In genomic region chr2:30356266-30356665, GRCm38 (mm10) we compare ENCODE assay signal across 17 mouse cellular contexts. TPM values are rescaled to one million over a fixed set of nuclear protein-coding genes. Genes with fewer than 3 reads are reported as not detected.
DNase-seq lines count a peak whose midpoint lies in the region; ATAC-seq lines count a peak whose summit lies in the region.
"Had no signal": no experiment of that assay in that cellular context is flagged by ENCODE, and none has a peak within 500 bp of the region (broad histone marks: within the 10 kb centered on the region; RNA-seq: fewer than 3 reads in every experiment).

No protein-coding gene starts in this region.

- H3K9ac ChIP-seq in heart, embryonic 16.5 days (ENCODE audit: low read length), result peak overlapping the region; percentile 45; the same call in 1 of the 2 replicates
- H3K9ac ChIP-seq in stomach, embryonic 14.5 days (replicated peaks; ENCODE audit: low read depth, low read length), result no peak overlapping the region
- no peak overlapping the region for H3K9ac ChIP-seq in liver, embryonic 12.5 days
- H3K9ac ChIP-seq: lung, embryonic 14.5 days had no signal

- no peaks in the 10 kb centered on the region for H3K9me3 ChIP-seq in heart, embryonic 16.5 days (replicated peaks; ENCODE audit: control insufficient read depth, low read length)
- H3K9me3 ChIP-seq in megakaryocyte, embryonic 14.5 days, result no peaks in the 10 kb centered on the region
- no peaks in the 10 kb centered on the region for H3K9me3 ChIP-seq in stomach, embryonic 14.5 days (ENCODE audit: control insufficient read depth, low read depth, low read length)
- no peaks in the 10 kb centered on the region for H3K9me3 ChIP-seq in liver, embryonic 12.5 days (replicated peaks)
- H3K9me3 ChIP-seq: limb, embryonic 12.5 days; midbrain, embryonic 12.5 days; neural tube, embryonic 12.5 days had no signal

- no peaks in the 10 kb centered on the region for H3K27me3 ChIP-seq in heart, embryonic 16.5 days (ENCODE audit: control insufficient read depth, insufficient read depth, low read length)
- no peaks in the 10 kb centered on the region for H3K27me3 ChIP-seq in megakaryocyte, embryonic 14.5 days (replicated peaks)
- H3K27me3 ChIP-seq in stomach, embryonic 14.5 days (ENCODE audit: control insufficient read depth, insufficient read depth, low read length), result no peaks in the 10 kb centered on the region
- no peaks in the 10 kb centered on the region for H3K27me3 ChIP-seq in liver, embryonic 12.5 days (replicated peaks)
- H3K27me3 ChIP-seq: limb, embryonic 12.5 days; midbrain, embryonic 12.5 days; neural tube, embryonic 12.5 days had no signal

- peaks cover 16% of the 10 kb centered on the region for H3K36me3 ChIP-seq in heart, embryonic 16.5 days (ENCODE audit: control insufficient read depth, insufficient read depth)
- H3K36me3 ChIP-seq in megakaryocyte, embryonic 14.5 days (replicated peaks; ENCODE audit: low read length), result peaks cover 58% of the 10 kb centered on the region
- H3K36me3 ChIP-seq in stomach, embryonic 14.5 days (ENCODE audit: control insufficient read depth, insufficient read depth, low read length), result peaks cover 17% of the 10 kb centered on the region; the same call in 1 of the 2 replicates
- H3K36me3 ChIP-seq in liver, embryonic 12.5 days, result peaks cover 27% of the 10 kb centered on the region

- H3K4me3 ChIP-seq in heart, embryonic 16.5 days (ENCODE audit: low read length), result no peak overlapping the region
- peak overlapping the region; percentile 28 for H3K4me3 ChIP-seq in megakaryocyte, embryonic 14.5 days (replicated peaks)
- no peak overlapping the region for H3K4me3 ChIP-seq in stomach, embryonic 14.5 days (ENCODE audit: low read depth, low read length)
- no peak overlapping the region for H3K4me3 ChIP-seq in liver, embryonic 12.5 days
- H3K4me3 ChIP-seq: limb, embryonic 12.5 days; midbrain, embryonic 12.5 days; neural tube, embryonic 12.5 days had no signal

- ATAC-seq in heart, embryonic 16.5 days (replicated peaks; ENCODE audit: extremely low read depth, insufficient read depth, low FRiP score), result no peak
- no peak for ATAC-seq in megakaryocyte, adult 5-6 weeks (ENCODE audit: poor library complexity, severe bottlenecking)
- no peak for ATAC-seq in stomach, embryonic 14.5 days (ENCODE audit: insufficient number of reproducible peaks, insufficient read depth, low FRiP score, low read depth)
- ATAC-seq in liver, embryonic 12.5 days, result no peak

- DNase-seq in adrenal gland, postnatal 36 days, result peak; percentile 42 to 50
- no peak for DNase-seq in adrenal gland, postnatal 10 days
- no peak for DNase-seq in heart, postnatal 36 days
- DNase-seq: B cell, adult 2 months; gastrocnemius, postnatal 36 days; kidney, postnatal 10 days; lung, embryonic 14.5 days; right cerebral cortex, adult 18-20 months; thymus, postnatal 36 days had no signal

- H3K4me2 ChIP-seq in heart, embryonic 16.5 days (ENCODE audit: low read depth, low read length), result no peak overlapping the region
- H3K4me2 ChIP-seq in stomach, embryonic 14.5 days (replicated peaks; ENCODE audit: low read depth, low read length), result 0 out of 2 replicates have a peak overlapping the region, but pooled peaks have one; percentile 14
- H3K4me2 ChIP-seq in liver, embryonic 12.5 days, result no peak overlapping the region
- H3K4me2 ChIP-seq: limb, embryonic 12.5 days; lung, embryonic 14.5 days; neural tube, embryonic 12.5 days had no signal

- H3K4me1 ChIP-seq in heart, embryonic 16.5 days (ENCODE audit: control insufficient read depth, insufficient read depth, low read length), result peaks cover 28% of the 10 kb centered on the region
- H3K4me1 ChIP-seq in megakaryocyte, embryonic 14.5 days, result peaks cover 60% of the 10 kb centered on the region
- H3K4me1 ChIP-seq in stomach, embryonic 14.5 days (ENCODE audit: control insufficient read depth, insufficient read depth, low read length), result peaks cover 34% of the 10 kb centered on the region
- peaks cover 51% of the 10 kb centered on the region for H3K4me1 ChIP-seq in liver, embryonic 12.5 days

- H3K27ac ChIP-seq in heart, embryonic 16.5 days (ENCODE audit: low read length), result no peak overlapping the region; the same call in 1 of the 2 replicates
- peak overlapping the region; percentile 64; the same call in 1 of the 2 replicates for H3K27ac ChIP-seq in stomach, embryonic 14.5 days (ENCODE audit: low read length)
- no peak overlapping the region for H3K27ac ChIP-seq in liver, embryonic 12.5 days
- H3K27ac ChIP-seq: limb, embryonic 12.5 days; midbrain, embryonic 12.5 days; neural tube, embryonic 12.5 days had no signal

- 55% methylated on average over 4 of the region's 4 CpGs for WGBS in heart, embryonic 16.5 days
- WGBS in stomach, embryonic 14.5 days, result 28% methylated on average over 4 of the region's 4 CpGs
- WGBS in liver, embryonic 12.5 days (ENCODE audit: insufficient replicate concordance), result 49% methylated on average over 4 of the region's 4 CpGs

- intact Hi-C loops in heart, postnatal 36 days (cut with DNase I), result no loop called here

RNA-seq across cellular contexts. Expression of gene Sh3glb2, which starts 2.9 kb away (rescaled TPM):
- total RNA-seq in adrenal gland, postnatal 36 days (2021), result 10 to 100 TPM; 68.2 to 69.5 TPM
- 10 to 100 TPM; 70.9 to 89.7 TPM for total RNA-seq in adrenal gland, postnatal 10 days (2021)
- polyA plus RNA-seq in heart, embryonic 16.5 days (2015; fragmentation: Nextera tagmentation; extraction: Ambion mirVana), result 135 and 136 TPM in 2 replicates
- total RNA-seq in heart, postnatal 36 days (2021), result 10 to 100 TPM; 41.9 to 43.1 TPM
- polyA plus RNA-seq in megakaryocyte, embryonic 14.5 days (2012; ENCODE audit: insufficient read depth, low replicate concordance), result 45.5 and 81.3 TPM in 2 replicates
- total RNA-seq in megakaryocyte, adult 5-6 weeks (2015), result 14.9 and 16.5 TPM in 2 replicates
- 20.4 and 24.3 TPM in 2 replicates for total RNA-seq in megakaryocyte, adult 5-6 weeks (2017)
- 90.0 and 93.7 TPM in 2 replicates for polyA plus RNA-seq in stomach, embryonic 14.5 days (2014; fragmentation: Nextera tagmentation; extraction: Ambion mirVana)
- 30.3 and 33.7 TPM in 2 replicates for polyA plus RNA-seq in liver, embryonic 12.5 days (2016; fragmentation: Nextera tagmentation; extraction: Ambion mirVana)

RNA-seq across cellular contexts. Expression of gene Miga2, which starts 7.8 kb away (rescaled TPM):
- total RNA-seq in adrenal gland, postnatal 36 days (2021), result 10 to 100 TPM; 72.9 to 89.7 TPM
- 100 to 1,000 TPM in 1 of 2 experiments, 10 to 100 TPM in 1; 97.5 to 111 TPM for total RNA-seq in adrenal gland, postnatal 10 days (2021)
- polyA plus RNA-seq in heart, embryonic 16.5 days (2015; fragmentation: Nextera tagmentation; extraction: Ambion mirVana), result 38.7 and 43.5 TPM in 2 replicates
- total RNA-seq in heart, postnatal 36 days (2021), result 10 to 100 TPM; 62.9 to 69.4 TPM
- 7.8 and 15.0 TPM in 2 replicates for polyA plus RNA-seq in megakaryocyte, embryonic 14.5 days (2012; ENCODE audit: insufficient read depth, low replicate concordance)
- total RNA-seq in megakaryocyte, adult 5-6 weeks (2015), result 2.0 and 2.1 TPM in 2 replicates
- 2.7 and 5.2 TPM in 2 replicates for total RNA-seq in megakaryocyte, adult 5-6 weeks (2017)
- 21.2 and 21.7 TPM in 2 replicates for polyA plus RNA-seq in stomach, embryonic 14.5 days (2014; fragmentation: Nextera tagmentation; extraction: Ambion mirVana)
- polyA plus RNA-seq in liver, embryonic 12.5 days (2016; fragmentation: Nextera tagmentation; extraction: Ambion mirVana), result 12.7 and 13.6 TPM in 2 replicates

RNA-seq across cellular contexts. Expression of gene Dolpp1, which starts 35.8 kb away (rescaled TPM):
- total RNA-seq in adrenal gland, postnatal 36 days (2021), result 10 to 100 TPM; 18.2 to 18.7 TPM
- total RNA-seq in adrenal gland, postnatal 10 days (2021), result 10 to 100 TPM; 14.5 to 23.6 TPM
- polyA plus RNA-seq in heart, embryonic 16.5 days (2015; fragmentation: Nextera tagmentation; extraction: Ambion mirVana), result 26.0 and 29.3 TPM in 2 replicates
- total RNA-seq in heart, postnatal 36 days (2021), result 1 to 10 TPM; 7.6 to 8.8 TPM
- polyA plus RNA-seq in megakaryocyte, embryonic 14.5 days (2012; ENCODE audit: insufficient read depth, low replicate concordance), result 24.4 and 42.0 TPM in 2 replicates
- 5.3 and 6.0 TPM in 2 replicates for total RNA-seq in megakaryocyte, adult 5-6 weeks (2015)
- 11.5 and 16.8 TPM in 2 replicates for total RNA-seq in megakaryocyte, adult 5-6 weeks (2017)
- polyA plus RNA-seq in stomach, embryonic 14.5 days (2014; fragmentation: Nextera tagmentation; extraction: Ambion mirVana), result 35.8 and 37.8 TPM in 2 replicates
- polyA plus RNA-seq in liver, embryonic 12.5 days (2016; fragmentation: Nextera tagmentation; extraction: Ambion mirVana), result 23.5 and 24.3 TPM in 2 replicates

RNA-seq across cellular contexts. Expression of gene Crat, which starts 59.3 kb away (rescaled TPM):
- 100 to 1,000 TPM; 124 to 168 TPM for total RNA-seq in adrenal gland, postnatal 36 days (2021)
- total RNA-seq in adrenal gland, postnatal 10 days (2021), result 100 to 1,000 TPM; 317 to 355 TPM
- 164 and 169 TPM in 2 replicates for polyA plus RNA-seq in heart, embryonic 16.5 days (2015; fragmentation: Nextera tagmentation; extraction: Ambion mirVana)
- 100 to 1,000 TPM; 496 to 534 TPM for total RNA-seq in heart, postnatal 36 days (2021)
- 55.0 and 64.0 TPM in 2 replicates for polyA plus RNA-seq in megakaryocyte, embryonic 14.5 days (2012; ENCODE audit: insufficient read depth, low replicate concordance)
- 26.2 and 29.6 TPM in 2 replicates for total RNA-seq in megakaryocyte, adult 5-6 weeks (2015)
- 13.9 and 14.2 TPM in 2 replicates for total RNA-seq in megakaryocyte, adult 5-6 weeks (2017)
- polyA plus RNA-seq in stomach, embryonic 14.5 days (2014; fragmentation: Nextera tagmentation; extraction: Ambion mirVana), result 27.3 and 30.0 TPM in 2 replicates
- polyA plus RNA-seq in liver, embryonic 12.5 days (2016; fragmentation: Nextera tagmentation; extraction: Ambion mirVana), result 26.0 and 28.6 TPM in 2 replicates

RNA-seq across cellular contexts. Expression of gene Ptpa, which starts 59.6 kb away (rescaled TPM):
- total RNA-seq in adrenal gland, postnatal 36 days (2021), result 100 to 1,000 TPM; 123 to 143 TPM
- total RNA-seq in adrenal gland, postnatal 10 days (2021), result 100 to 1,000 TPM; 152 to 170 TPM
- polyA plus RNA-seq in heart, embryonic 16.5 days (2015; fragmentation: Nextera tagmentation; extraction: Ambion mirVana), result 125 and 126 TPM in 2 replicates
- 10 to 100 TPM; 82.9 to 85.1 TPM for total RNA-seq in heart, postnatal 36 days (2021)
- polyA plus RNA-seq in megakaryocyte, embryonic 14.5 days (2012; ENCODE audit: insufficient read depth, low replicate concordance), result 473 and 551 TPM in 2 replicates
- 68.9 and 69.0 TPM in 2 replicates for total RNA-seq in megakaryocyte, adult 5-6 weeks (2015)
- total RNA-seq in megakaryocyte, adult 5-6 weeks (2017), result 44.3 and 45.9 TPM in 2 replicates
- 82.6 and 85.4 TPM in 2 replicates for polyA plus RNA-seq in stomach, embryonic 14.5 days (2014; fragmentation: Nextera tagmentation; extraction: Ambion mirVana)
- polyA plus RNA-seq in liver, embryonic 12.5 days (2016; fragmentation: Nextera tagmentation; extraction: Ambion mirVana), result 168 and 173 TPM in 2 replicates

Comparison
In these comparisons a context has a peak if more than half of its experiments do, and no peak if none do; other contexts are left out.
1. DNase-seq: peak in adrenal gland, postnatal 36 days (2 of 2); none in adrenal gland, postnatal 10 days (single experiment) and heart, postnatal 36 days (0 of 2).
2. RNA of gene Miga2, which starts 7.8 kb away (total RNA-seq): 97.5 to 111 TPM in adrenal gland, postnatal 10 days, 72.9 to 89.7 TPM in adrenal gland, postnatal 36 days and 62.9 to 69.4 TPM in heart, postnatal 36 days; 2.0 to 5.2 TPM in megakaryocyte, adult 5-6 weeks; every median in the first group is over 10 times any median in the second.